Mouse (Mus musculus): ENCODE measurements at regions not wholly inside any gene's neighbourhood (a gene's known extent, or its start where the extent isn't known, plus 50 kb on each side); places are given as distances from the start of the nearest gene placed in this dataset.

- dilution Hi-C loops (cut with MboI; ENCODE audit: extremely low pct_ligation_motif_present, extremely low pct_unique_long_range_greater_than_20kb, low sequenced_read_pairs) (no loop called here), in situ Hi-C loops (cut with MboI; ENCODE audit: low pct_ligation_motif_present, low pct_unique_long_range_greater_than_20kb, low sequenced_read_pairs) (no loop called here)
- Histone ChIP-seq H3K4me3 (replicated peaks in 1 of 3; ENCODE audit: low read depth in 2 of 3, low read length in 2 of 3, poor library complexity in 1 of 3) (no peak overlapping the region), H3K36me3 (replicated peaks in 1 of 2; ENCODE audit: control insufficient read depth in 1 of 2, insufficient read depth in 1 of 2, low read length in 1 of 2) (no peaks in the 10 kb centered on the region), H3K4me2 (ENCODE audit: insufficient read depth, low read depth, poor library complexity, severe bottlenecking) (no peak overlapping the region), H3K27me3 (replicated peaks) (no peaks in the 10 kb centered on the region), H3K9me3 (replicated peaks; ENCODE audit: low read length) (no peaks in the 10 kb centered on the region), H3K27ac (ENCODE audit: insufficient read depth, low read depth) (no peak overlapping the region), H3K4me1 (ENCODE audit: control insufficient read depth in 1 of 2, insufficient read depth in 2 of 2) (peaks cover 0 to 2% of the 10 kb centered on the region in 2 experiments; a peak in 1 of 4 replicates), H3K79me2 (replicated peaks; ENCODE audit: control insufficient read depth, extremely low read depth, insufficient read depth, poor library complexity, severe bottlenecking) (no peaks in the 10 kb centered on the region), H3K9ac (ENCODE audit: insufficient read depth, low read depth) (no peak overlapping the region)
- TF ChIP-seq POLR2AphosphoS2 (IDR thresholded peaks at IDR 0.05; ENCODE audit: low read depth, low read length) (no peak), EP300 (IDR thresholded peaks at IDR 0.05; ENCODE audit: low read length) (no peak), MAFK (IDR thresholded peaks at IDR 0.05; ENCODE audit: insufficient replicate concordance, low read length) (peak; percentile 99)
- no peak for DNase-seq (ENCODE audit: extremely low read depth)
Observed at GRCm38 (mm10) chr14:59009534-59009933, 133.2 kb downstream of the 1700129C05Rik start.

GRCm38 (mm10) chr14:58999106-58999778 is 143.5 kb downstream of the 1700129C05Rik start:
- Histone ChIP-seq H3K79me2 (replicated peaks; ENCODE audit: control insufficient read depth, extremely low read depth, insufficient read depth, poor library complexity, severe bottlenecking) (no peaks in the 10 kb centered on the region), H3K4me3 (replicated peaks in 1 of 3; ENCODE audit: low read depth in 2 of 3, low read length in 2 of 3, poor library complexity in 1 of 3) (no peak overlapping the region), H3K36me3 (replicated peaks in 1 of 2; ENCODE audit: control insufficient read depth in 1 of 2, insufficient read depth in 1 of 2, low read length in 1 of 2) (no peaks in the 10 kb centered on the region), H3K4me2 (ENCODE audit: insufficient read depth, low read depth, poor library complexity, severe bottlenecking) (no peak overlapping the region), H3K9ac (ENCODE audit: insufficient read depth, low read depth) (no peak overlapping the region), H3K4me1 (ENCODE audit: control insufficient read depth in 1 of 2, insufficient read depth in 2 of 2) (0 out of 4 replicates have a peak, but pooled peaks cover 0 to 4% of the 10 kb centered on the region in 2 experiments), H3K9me3 (replicated peaks; ENCODE audit: low read length) (no peaks in the 10 kb centered on the region), H3K27ac (ENCODE audit: insufficient read depth, low read depth) (no peak overlapping the region), H3K27me3 (replicated peaks) (no peaks in the 10 kb centered on the region)
- TF ChIP-seq JUND (conservative IDR thresholded peaks at IDR 0.05; ENCODE audit: low read depth, low read length) = no peak
- TF ChIP-seq USF1 (IDR thresholded peaks at IDR 0.05; ENCODE audit: low read depth, low read length) = no peak
- TF ChIP-seq MAX (IDR thresholded peaks at IDR 0.05; ENCODE audit: low read length) = no peak
- TF ChIP-seq RAD21 (IDR thresholded peaks at IDR 0.05; ENCODE audit: low read depth, low read length) = no peak
- no peak for TF ChIP-seq PAX5 (IDR thresholded peaks at IDR 0.05; ENCODE audit: low read length)
- no peak for TF ChIP-seq E2F4 (IDR thresholded peaks at IDR 0.05; ENCODE audit: insufficient replicate concordance, low read depth, low read length)
- no peak for TF ChIP-seq CHD2 (IDR thresholded peaks at IDR 0.05; ENCODE audit: low read length)
- no peak for TF ChIP-seq CHD1 (IDR thresholded peaks at IDR 0.05; ENCODE audit: low read depth, low read length)
- TF ChIP-seq RCOR1 (conservative IDR thresholded peaks at IDR 0.05; ENCODE audit: low read depth, low read length) = no peak
- DNase-seq (ENCODE audit: extremely low read depth) = no peak
- dilution Hi-C loops (cut with MboI; ENCODE audit: extremely low pct_ligation_motif_present, extremely low pct_unique_long_range_greater_than_20kb, low sequenced_read_pairs) (no loop called here), in situ Hi-C loops (cut with MboI; ENCODE audit: low pct_ligation_motif_present, low pct_unique_long_range_greater_than_20kb, low sequenced_read_pairs) (no loop called here)

GRCm38 (mm10) chr14:58994994-58995393 is 147.7 kb downstream of the 1700129C05Rik start:
- H3K27ac ChIP-seq (ENCODE audit: insufficient read depth, low read depth) = no peak overlapping the region
- no peaks in the 10 kb centered on the region for H3K36me3 ChIP-seq (replicated peaks in 1 of 2; ENCODE audit: control insufficient read depth in 1 of 2, insufficient read depth in 1 of 2, low read length in 1 of 2)
- in situ Hi-C loops (cut with MboI; ENCODE audit: low pct_ligation_motif_present, low pct_unique_long_range_greater_than_20kb, low sequenced_read_pairs) = no loop called here
- dilution Hi-C loops (cut with MboI; ENCODE audit: extremely low pct_ligation_motif_present, extremely low pct_unique_long_range_greater_than_20kb, low sequenced_read_pairs) = no loop called here
- 0 out of 4 replicates have a peak, but pooled peaks cover 0 to 7% of the 10 kb centered on the region in 2 experiments for H3K4me1 ChIP-seq (ENCODE audit: control insufficient read depth in 1 of 2, insufficient read depth in 2 of 2)
- H3K79me2 ChIP-seq (replicated peaks; ENCODE audit: control insufficient read depth, extremely low read depth, insufficient read depth, poor library complexity, severe bottlenecking) = no peaks in the 10 kb centered on the region
- no peak for DNase-seq (ENCODE audit: extremely low read depth)
- no peak overlapping the region for H3K4me2 ChIP-seq (ENCODE audit: insufficient read depth, low read depth, poor library complexity, severe bottlenecking)
- H3K9ac ChIP-seq (ENCODE audit: insufficient read depth, low read depth) = no peak overlapping the region
- TF ChIP-seq TBP (conservative IDR thresholded peaks at IDR 0.05; ENCODE audit: low read depth, low read length) = no peak
- no peak for TF ChIP-seq ETS1 (conservative IDR thresholded peaks at IDR 0.05; ENCODE audit: low read depth, low read length)
- H3K4me3 ChIP-seq (replicated peaks in 1 of 3; ENCODE audit: low read depth in 2 of 3, low read length in 2 of 3, poor library complexity in 1 of 3) = no peak overlapping the region
- H3K27me3 ChIP-seq (replicated peaks) = no peaks in the 10 kb centered on the region
- H3K9me3 ChIP-seq (replicated peaks; ENCODE audit: low read length) = peaks cover 2% of the 10 kb centered on the region

Data from CH12.LX (cell line).